Mouse (Mus musculus) hindbrain, embryonic 11.5 days (tissue): ENCODE results near the gene Tenm4. TPM values are rescaled to one million over a fixed set of nuclear protein-coding genes. Genes with fewer than 3 reads are reported as not detected.

Source experiments
- ATAC-seq: fragments of 200-750 bp; cut with Nextera tagmentation; 2 replicates; pipeline ENCODE4 v1.8.0; 2017; ENCODE audit warnings: mild to moderate bottlenecking, moderate TSS enrichment, moderate library complexity; ENCODE audit not compliant: low FRiP score
- DNase-seq: peaks from one replicate; pipeline ENCODE4 v3.0.0-alpha.2; 2015; ENCODE audit warnings: low spot score
- H3K27ac ChIP-seq: fragments of 300-500 bp; sonication (generic); 2 replicates; pipeline ENCODE4 v1.5.1; 2014; ENCODE audit warnings: mild to moderate bottlenecking, low read depth, low read length
- H3K27me3 ChIP-seq: fragments of 300-500 bp; sonication (generic); 2 replicates; pipeline ENCODE4 v1.6.1; 2014; ENCODE audit warnings: mild to moderate bottlenecking, low read length, moderate library complexity, mixed read lengths; ENCODE audit not compliant: control insufficient read depth, insufficient read depth
- H3K36me3 ChIP-seq: fragments of 300-500 bp; sonication (generic); 2 replicates; pipeline ENCODE4 v1.6.1; 2014; ENCODE audit warnings: mild to moderate bottlenecking, low read length, moderate library complexity, mixed read lengths; ENCODE audit not compliant: control insufficient read depth, insufficient read depth
- H3K4me1 ChIP-seq: fragments of 300-500 bp; sonication (generic); replicated peaks from 2 replicates; pipeline ENCODE4 v1.6.1; 2014; ENCODE audit warnings: low read length, mixed read lengths; ENCODE audit not compliant: control insufficient read depth, insufficient read depth
- H3K4me2 ChIP-seq: fragments of 300-500 bp; sonication (generic); replicated peaks from 2 replicates; pipeline ENCODE4 v1.6.1; 2014; ENCODE audit warnings: mild to moderate bottlenecking, low read depth, low read length
- H3K4me3 ChIP-seq: fragments of 300-500 bp; sonication (generic); 2 replicates; pipeline ENCODE4 v1.5.1; 2014; ENCODE audit warnings: low read depth, low read length
- H3K9ac ChIP-seq: fragments of 300-500 bp; sonication (generic); 2 replicates; pipeline ENCODE4 v1.6.1; 2014; ENCODE audit warnings: low read depth, low read length
- H3K9me3 ChIP-seq: fragments of 300-500 bp; sonication (generic); 2 replicates; pipeline ENCODE4 v1.6.1; 2016; ENCODE audit warnings: low read length; ENCODE audit not compliant: control insufficient read depth
- WGBS: fragments of 180-500 bp; shearing (Covaris S2); extraction: QIAGEN DNeasy Blood & Tissue Kit; methylation state at CpG from one replicate; pipeline ENCODE4 v1.1.7; 2014; 5-methylcytosine and 5-hydroxymethylcytosine counted together
- polyA plus RNA-seq: library from polyadenylated mRNA; unstranded; fragments of >200 nt; fragmentation: Nextera tagmentation; extraction: Ambion mirVana; gene quantifications from 2 replicates; pipeline ENCODE4 v1.2.1, GENCODE M21; 2014

Gene Tenm4
- polyA plus RNA-seq, 1 experiment from 2014 or later: 24.0 TPM

- Histone ChIP-seq H3K27me3 (no peaks in the 10 kb centered on the region), H3K36me3 (no peaks in the 10 kb centered on the region), H3K27ac (no peak overlapping the region), H3K4me3 (no peak overlapping the region), H3K9ac (no peak overlapping the region), H3K4me1 (peaks cover 1% of the 10 kb centered on the region; the same call in 1 of the 2 replicates), H3K9me3 (no peaks in the 10 kb centered on the region), H3K4me2 (no peak overlapping the region)
- WGBS: 69% methylated on average over 4 of the region's 4 CpGs
- ATAC-seq (no peak), DNase-seq (no peak)
Observed at GRCm38 (mm10) chr7:96871031-96871430, 700.0 kb downstream of the Tenm4 start.

DNA sequence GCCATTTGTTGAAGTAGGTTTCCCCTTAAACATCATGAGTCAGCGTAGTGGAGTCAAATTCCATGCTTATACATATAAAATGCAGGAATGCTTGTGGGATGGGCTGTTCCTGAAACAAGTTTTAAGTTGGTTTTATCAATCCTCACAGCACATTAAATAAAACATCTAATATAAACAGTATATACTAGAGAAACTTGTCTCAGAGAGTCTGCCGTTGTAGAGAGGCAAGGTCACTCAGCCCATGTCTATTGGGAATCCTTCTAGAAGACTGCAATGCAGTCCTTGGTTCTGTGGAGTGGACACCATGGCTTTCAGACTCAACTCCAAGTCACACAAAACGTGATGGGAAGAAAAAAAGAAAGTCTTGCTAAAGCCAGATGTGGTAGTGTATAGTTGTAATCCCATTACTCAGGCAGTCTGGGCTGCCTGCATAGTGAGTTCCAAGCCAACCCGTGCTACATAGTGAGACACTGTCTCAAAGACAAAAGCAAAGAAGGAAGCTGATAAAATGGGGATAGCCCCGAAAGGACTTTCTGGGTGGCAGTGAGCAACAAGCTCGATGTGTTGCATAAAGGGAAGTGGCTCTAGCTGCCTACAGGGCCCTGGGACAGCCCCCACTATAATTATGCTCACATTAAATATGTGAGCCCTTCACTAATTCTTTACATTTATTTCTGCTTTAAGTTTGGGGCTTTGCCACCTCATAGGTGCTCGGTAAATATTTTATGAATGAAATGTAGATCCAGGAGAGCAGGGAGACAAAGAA lies 707.6 kb downstream of the Tenm4 start:
- ATAC-seq (no peak), DNase-seq (no peak)
- Histone ChIP-seq H3K9me3 (no peaks in the 10 kb centered on the region), H3K4me3 (no peak overlapping the region), H3K27ac (no peak overlapping the region), H3K9ac (no peak overlapping the region), H3K27me3 (no peaks in the 10 kb centered on the region), H3K4me1 (no peaks in the 10 kb centered on the region), H3K4me2 (no peak overlapping the region), H3K36me3 (no peaks in the 10 kb centered on the region)
- 90% methylated on average over 7 of the region's 7 CpGs for WGBS

DNA sequence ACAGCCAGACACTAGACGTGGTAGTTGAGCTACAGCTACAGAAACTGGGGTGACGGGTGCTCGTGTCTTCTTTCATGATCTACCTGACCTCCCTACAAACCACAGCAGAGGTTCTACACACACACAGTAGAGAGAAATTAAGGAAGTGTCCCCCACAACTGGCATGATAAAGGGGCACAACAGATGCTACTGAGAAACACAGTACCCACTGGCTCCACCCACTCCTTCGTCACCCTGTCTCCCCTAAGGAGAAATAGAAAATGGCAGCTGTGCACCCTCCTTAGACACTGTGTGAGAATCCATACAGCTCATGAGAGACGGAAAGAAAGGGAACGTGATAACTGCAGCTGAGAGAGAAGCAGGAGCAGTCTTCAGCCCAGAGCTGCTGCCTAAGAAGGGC lies 708.5 kb downstream of the Tenm4 start:
- Histone ChIP-seq H3K4me1 (no peaks in the 10 kb centered on the region), H3K36me3 (no peaks in the 10 kb centered on the region), H3K9me3 (no peaks in the 10 kb centered on the region), H3K4me2 (no peak overlapping the region), H3K9ac (no peak overlapping the region), H3K27ac (no peak overlapping the region), H3K27me3 (no peaks in the 10 kb centered on the region), H3K4me3 (no peak overlapping the region)
- no peak for DNase-seq
- ATAC-seq: no peak
- WGBS: 88% methylated on average over 6 of the region's 6 CpGs

GRCm38 (mm10) chr7:96880221-96880944 lies 709.3 kb downstream of the Tenm4 start:
- no peak overlapping the region for H3K4me3 ChIP-seq
- no peak for ATAC-seq
- no peaks in the 10 kb centered on the region for H3K4me1 ChIP-seq
- H3K4me2 ChIP-seq: no peak overlapping the region
- H3K36me3 ChIP-seq: no peaks in the 10 kb centered on the region
- H3K9ac ChIP-seq: no peak overlapping the region
- H3K9me3 ChIP-seq: no peaks in the 10 kb centered on the region
- 85% methylated on average over 6 of the region's 6 CpGs for WGBS
- H3K27ac ChIP-seq: no peak overlapping the region
- DNase-seq: no peak
- no peaks in the 10 kb centered on the region for H3K27me3 ChIP-seq

DNA sequence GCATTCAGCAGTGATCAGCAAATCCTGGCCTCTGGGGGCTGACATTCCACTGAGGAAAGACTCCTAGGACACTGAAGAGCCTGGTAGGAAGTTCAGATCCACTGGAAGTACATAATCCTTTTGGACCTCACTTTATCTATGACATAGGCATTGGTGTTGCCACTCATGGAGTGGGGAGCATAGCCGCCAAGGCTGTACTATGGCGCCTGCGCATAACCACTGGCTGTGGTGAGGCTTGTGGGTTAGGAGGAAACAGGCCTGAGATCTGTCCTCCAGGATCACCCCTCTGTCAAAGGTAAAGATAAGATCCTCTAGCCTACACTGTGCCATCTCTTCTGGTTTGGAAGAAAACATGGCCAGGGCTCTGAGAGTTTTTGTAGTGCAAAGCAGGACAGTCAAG lies 712.3 kb downstream of the Tenm4 start:
- Histone ChIP-seq H3K27me3 (no peaks in the 10 kb centered on the region), H3K4me2 (no peak overlapping the region), H3K4me3 (no peak overlapping the region), H3K9ac (no peak overlapping the region), H3K9me3 (no peaks in the 10 kb centered on the region), H3K27ac (no peak overlapping the region), H3K4me1 (no peaks in the 10 kb centered on the region), H3K36me3 (no peaks in the 10 kb centered on the region)
- DNase-seq: no peak
- no peak for ATAC-seq
- 91% methylated on average over 3 of the region's 3 CpGs for WGBS

DNA sequence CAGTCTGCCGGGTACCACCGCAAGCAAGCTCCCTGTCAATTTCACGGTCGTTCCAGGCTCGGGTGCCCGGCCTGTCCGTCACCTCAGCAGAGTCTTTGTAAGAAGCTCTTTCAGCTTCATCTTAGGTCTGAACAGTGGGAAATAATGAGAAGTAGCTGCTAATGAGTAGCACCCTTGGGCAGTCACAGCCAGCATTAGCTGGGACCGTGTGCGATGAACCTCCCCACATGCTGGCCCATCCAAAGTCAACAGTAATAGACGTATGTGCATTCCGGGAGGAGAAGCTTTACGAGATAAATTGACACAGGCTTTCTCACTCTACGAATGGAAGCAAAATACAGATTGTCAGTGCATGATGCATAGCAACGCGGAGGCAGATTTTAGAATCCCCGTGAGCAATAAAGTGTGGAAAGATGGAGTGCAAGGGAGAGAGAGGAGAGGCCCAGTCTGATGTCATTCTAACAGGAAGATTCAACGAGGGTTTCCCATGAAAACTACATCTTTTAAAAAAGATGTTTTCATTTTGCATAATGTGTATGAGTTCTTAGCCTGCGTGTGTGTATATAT lies 716.1 kb downstream of the Tenm4 start:
- no peaks in the 10 kb centered on the region for H3K27me3 ChIP-seq
- WGBS: 78% methylated on average over 18 of the region's 18 CpGs
- H3K4me2 ChIP-seq: no peak overlapping the region
- DNase-seq (no peak), ATAC-seq (no peak)
- no peak overlapping the region for H3K27ac ChIP-seq
- no peaks in the 10 kb centered on the region for H3K36me3 ChIP-seq
- no peak overlapping the region for H3K4me3 ChIP-seq
- no peaks in the 10 kb centered on the region for H3K9me3 ChIP-seq
- no peaks in the 10 kb centered on the region for H3K4me1 ChIP-seq
- H3K9ac ChIP-seq: no peak overlapping the region

DNA sequence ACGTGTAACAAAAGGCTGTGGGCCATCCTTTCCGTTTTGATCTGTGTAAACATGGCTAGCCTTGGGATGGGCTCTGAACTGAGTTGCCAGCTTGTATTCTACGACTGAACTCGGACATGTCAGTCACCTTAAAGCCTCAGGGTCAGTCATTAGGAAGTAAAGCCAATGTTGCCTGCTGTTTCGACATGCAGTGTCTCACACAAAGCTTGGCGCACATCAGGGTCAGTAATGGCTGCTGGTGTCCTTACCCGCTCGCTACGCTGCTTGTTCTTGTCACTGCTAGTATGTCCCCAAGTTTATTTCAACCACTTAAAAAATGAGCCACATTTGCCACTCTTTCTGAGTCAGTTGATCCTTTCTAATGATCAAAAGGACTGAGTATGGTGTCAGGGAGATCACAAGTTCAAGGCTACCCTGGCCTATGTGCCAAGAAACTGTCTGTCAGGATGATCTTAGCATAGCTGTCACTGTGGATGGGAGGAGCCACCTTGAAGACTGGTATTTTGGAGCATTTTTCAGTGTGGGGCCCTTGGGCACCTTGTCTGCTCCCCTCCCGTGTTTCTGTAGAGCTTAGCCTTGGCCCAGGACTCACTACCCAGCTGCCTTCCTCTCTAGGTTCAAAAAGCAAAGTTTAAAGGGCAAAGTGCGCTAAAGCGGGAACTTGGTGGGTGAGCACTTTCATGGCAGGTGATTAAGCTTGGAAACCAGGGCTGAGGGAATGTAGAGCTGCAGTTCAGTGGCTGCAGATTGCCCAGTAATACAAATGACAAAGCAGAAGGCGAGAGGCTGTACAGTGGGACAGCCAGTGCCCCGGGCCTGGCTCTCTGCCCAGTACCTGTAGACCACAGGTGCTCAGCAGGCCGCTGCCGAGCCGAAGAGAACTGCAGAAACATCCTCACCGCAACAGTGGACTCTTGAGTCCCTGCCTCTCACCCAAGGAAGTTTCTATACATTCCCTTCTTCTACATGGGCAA lies 718.3 kb downstream of the Tenm4 start:
- Histone ChIP-seq H3K36me3 (no peaks in the 10 kb centered on the region; the same call in 1 of the 2 replicates), H3K27ac (peak overlapping the region; percentile 51)
- WGBS: 92% methylated on average over 18 of the region's 18 CpGs

GRCm38 (mm10) chr7:96890035-96890621 lies 719.1 kb downstream of the Tenm4 start:
- H3K9ac ChIP-seq: no peak overlapping the region
- peaks cover 7% of the 10 kb centered on the region; the same call in 1 of the 2 replicates for H3K36me3 ChIP-seq
- no peaks in the 10 kb centered on the region for H3K27me3 ChIP-seq
- H3K4me1 ChIP-seq: no peaks in the 10 kb centered on the region
- DNase-seq (peak; percentile 37), ATAC-seq (peak; percentile 72)
- H3K4me2 ChIP-seq: no peak overlapping the region
- H3K4me3 ChIP-seq: no peak overlapping the region
- no peaks in the 10 kb centered on the region for H3K9me3 ChIP-seq
- WGBS: 32% methylated on average over 7 of the region's 7 CpGs
- H3K27ac ChIP-seq: peak overlapping the region; percentile 51

More for the DNA sequence above, 718.3 kb downstream of the Tenm4 start:
- no peak overlapping the region for H3K4me2 ChIP-seq
- H3K27me3 ChIP-seq: no peaks in the 10 kb centered on the region
- no peak overlapping the region for H3K9ac ChIP-seq
- no peaks in the 10 kb centered on the region for H3K4me1 ChIP-seq
- DNase-seq: no peak
- H3K4me3 ChIP-seq: no peak overlapping the region
- peak; percentile 7; the same call in 1 of the 2 replicates for ATAC-seq
- H3K9me3 ChIP-seq: no peaks in the 10 kb centered on the region
